Comparison of ENCODE assay signal across 8 mouse cellular contexts in the genomic region with DNA sequence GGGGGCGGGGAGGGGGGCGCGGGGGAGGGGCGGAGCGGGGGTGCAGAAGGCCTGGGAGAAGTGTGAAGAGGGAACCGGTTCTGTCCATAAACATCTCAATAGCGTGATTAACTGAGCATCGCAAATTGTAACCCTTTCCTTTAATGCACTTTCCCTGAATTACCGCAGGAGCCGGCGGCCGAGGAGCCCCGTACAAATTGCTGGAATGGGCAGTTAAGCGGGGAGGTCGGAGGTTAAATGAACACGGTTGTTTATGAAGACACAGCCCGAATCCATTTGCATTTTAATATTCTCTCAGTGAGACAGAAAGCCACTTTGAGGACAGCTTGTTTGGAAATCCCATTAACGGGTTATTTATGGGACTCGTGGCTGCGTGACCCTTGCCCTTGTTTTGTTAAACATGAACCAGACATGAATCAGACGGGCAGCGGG.
DNase-seq lines count a peak whose midpoint lies in the region; ATAC-seq and TF ChIP-seq lines count a peak whose summit lies in the region.

No protein-coding gene starts in this region.

- H3K9ac ChIP-seq in lung, embryonic 15.5 days = no peak overlapping the region
- no peak overlapping the region for H3K9ac ChIP-seq in liver, embryonic 14.5 days (replicated peaks)
- no peak overlapping the region for H3K9ac ChIP-seq in stomach, embryonic 16.5 days (ENCODE audit: low read length)

- 0 out of 2 replicates have a peak overlapping the region, but pooled peaks have one; percentile 21 for H3K4me2 ChIP-seq in lung, embryonic 15.5 days
- H3K4me2 ChIP-seq in liver, embryonic 14.5 days (ENCODE audit: low read depth) = peak overlapping the region; percentile 23
- H3K4me2 ChIP-seq in stomach, embryonic 16.5 days (ENCODE audit: low read depth, low read length) = peak overlapping the region; percentile 34; the same call in 1 of the 2 replicates

- no peaks in the 10 kb centered on the region for H3K36me3 ChIP-seq in lung, embryonic 15.5 days
- H3K36me3 ChIP-seq in liver, embryonic 14.5 days (replicated peaks; ENCODE audit: control insufficient read depth, insufficient read depth, low read depth) = no peaks in the 10 kb centered on the region
- no peaks in the 10 kb centered on the region for H3K36me3 ChIP-seq in stomach, embryonic 16.5 days (ENCODE audit: control insufficient read depth, insufficient read depth, low read length)

- no peak for DNase-seq in lung, postnatal 4 days
- peak; percentile 86 for DNase-seq in hindlimb bud, embryonic 11.5 days (ENCODE audit: extremely low spot score, low read depth, low spot score)
- DNase-seq in liver, embryonic 14.5 days (ENCODE audit: low read depth in 3 of 3, low spot score in 3 of 3) = no peak
- no peak for DNase-seq in thymus, postnatal 25 days
- DNase-seq in left cerebral cortex, postnatal 10 days (ENCODE audit: extremely low spot score in 1 of 2, low spot score in 2 of 2) = no peak

- peaks cover 69% of the 10 kb centered on the region for H3K27me3 ChIP-seq in lung, embryonic 15.5 days
- peaks cover 17% of the 10 kb centered on the region for H3K27me3 ChIP-seq in liver, embryonic 14.5 days (ENCODE audit: control insufficient read depth, insufficient read depth, low read length)
- peaks cover 29% of the 10 kb centered on the region for H3K27me3 ChIP-seq in stomach, embryonic 16.5 days (ENCODE audit: control insufficient read depth, insufficient read depth, low read length)

- H3K9me3 ChIP-seq in lung, embryonic 15.5 days = no peaks in the 10 kb centered on the region
- H3K9me3 ChIP-seq in liver, embryonic 14.5 days (ENCODE audit: control insufficient read depth, low read length) = no peaks in the 10 kb centered on the region
- no peaks in the 10 kb centered on the region for H3K9me3 ChIP-seq in stomach, embryonic 16.5 days (replicated peaks; ENCODE audit: control insufficient read depth, low read length)

- no peak for ATAC-seq in lung, embryonic 15.5 days (ENCODE audit: borderline replicate concordance, extremely low read depth, low FRiP score, low TSS enrichment)
- no peak for ATAC-seq in liver, embryonic 14.5 days (ENCODE audit: insufficient read depth)
- no peak for ATAC-seq in stomach, embryonic 16.5 days (ENCODE audit: insufficient read depth, low FRiP score)
- no peak for ATAC-seq in CD4-positive, CD25-positive, alpha-beta regulatory T cell, adult 4 months

- intact Hi-C loops in left cerebral cortex, postnatal 10 days (cut with DNase I) = no loop called here

- TF ChIP-seq CTCF in liver, embryonic 14.5 days (IDR thresholded peaks at IDR 0.05; ENCODE audit: low read depth) = no peak

- TF ChIP-seq EP300 in liver, embryonic 14.5 days (IDR thresholded peaks at IDR 0.05; ENCODE audit: low read depth) = no peak

- no peak overlapping the region for H3K4me3 ChIP-seq in lung, embryonic 15.5 days
- no peak overlapping the region for H3K4me3 ChIP-seq in liver, embryonic 14.5 days (ENCODE audit: insufficient read depth in 1 of 2, low read depth in 2 of 2, low read length in 2 of 2)
- H3K4me3 ChIP-seq in stomach, embryonic 16.5 days (replicated peaks; ENCODE audit: low read length) = no peak overlapping the region

- H3K4me1 ChIP-seq in lung, embryonic 15.5 days = peaks cover 11% of the 10 kb centered on the region; the same call in 1 of the 2 replicates
- H3K4me1 ChIP-seq in liver, embryonic 14.5 days (replicated peaks; ENCODE audit: control insufficient read depth in 2 of 2, insufficient read depth in 2 of 2, low read length in 1 of 2) = no peaks in the 10 kb centered on the region
- H3K4me1 ChIP-seq in stomach, embryonic 16.5 days (ENCODE audit: control insufficient read depth, insufficient read depth, low read length) = peaks cover 5% of the 10 kb centered on the region; the same call in 1 of the 2 replicates

- H3K27ac ChIP-seq in lung, embryonic 15.5 days = no peak overlapping the region
- H3K27ac ChIP-seq in liver, embryonic 14.5 days = no peak overlapping the region
- H3K27ac ChIP-seq in stomach, embryonic 16.5 days (ENCODE audit: low read length) = no peak overlapping the region

- WGBS in lung, embryonic 15.5 days = 2% methylated on average over 22 of the region's 22 CpGs
- WGBS in liver, embryonic 14.5 days (ENCODE audit: insufficient replicate concordance) = 4% methylated on average over 20 of the region's 22 CpGs
- WGBS in stomach, embryonic 16.5 days = 3% methylated on average over 22 of the region's 22 CpGs
